Mouse (Mus musculus): ENCODE measurements at regions not wholly inside any gene's neighbourhood (a gene's known extent, or its start where the extent isn't known, plus 50 kb on each side); places are given as distances from the start of the nearest gene placed in this dataset.

DNA sequence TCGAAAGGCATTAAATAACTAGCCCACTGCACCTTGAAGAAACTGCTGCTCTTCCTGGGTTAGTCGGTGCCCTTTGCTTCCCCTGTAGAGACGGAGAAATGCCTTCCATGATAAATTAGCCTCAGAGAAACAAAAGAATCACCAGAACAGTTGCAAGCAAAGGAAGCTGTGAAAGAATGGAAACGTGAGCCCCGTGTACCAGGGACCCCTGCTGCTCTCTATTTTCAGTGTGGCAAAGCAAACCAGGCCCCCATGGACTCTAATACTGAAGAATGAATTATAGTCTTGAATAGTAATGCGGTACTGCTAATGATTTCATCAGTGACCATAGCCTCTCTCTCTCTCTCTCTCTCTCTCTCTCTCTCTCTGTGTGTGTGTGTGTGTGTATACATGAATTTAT, 372.1 kb upstream of the Pmfbp1 start:
- no peak for TF ChIP-seq CTCF (IDR thresholded peaks at IDR 0.05; ENCODE audit: extremely low read depth, insufficient read length, insufficient replicate concordance, low read depth, low read length)
- TF ChIP-seq POLR2A (IDR thresholded peaks at IDR 0.05; ENCODE audit: low read depth, low read length) = no peak
